Mouse (Mus musculus) stomach, postnatal 0 days (tissue): ENCODE measurements around the gene Eva1b.

ENCODE experiments used
- CTCF ChIP-seq: IDR thresholded peaks from 2 replicates; pipeline ENCODE4 v1.5.1; 2016; ENCODE audit warnings: antibody characterized with exemption, low read depth, mild to moderate bottlenecking, moderate library complexity
- EP300 ChIP-seq: optimal IDR thresholded peaks from 2 replicates; pipeline ENCODE3; 2016; ENCODE audit warnings: antibody characterized with exemption

GRCm38 (mm10) chr4:126155869-126156268, 8.3 kb downstream of the Eva1b start:
- no peak for TF ChIP-seq CTCF
- no peak for TF ChIP-seq EP300
